Mouse (Mus musculus): ENCODE measurements around the gene Mapk7.

DNA sequence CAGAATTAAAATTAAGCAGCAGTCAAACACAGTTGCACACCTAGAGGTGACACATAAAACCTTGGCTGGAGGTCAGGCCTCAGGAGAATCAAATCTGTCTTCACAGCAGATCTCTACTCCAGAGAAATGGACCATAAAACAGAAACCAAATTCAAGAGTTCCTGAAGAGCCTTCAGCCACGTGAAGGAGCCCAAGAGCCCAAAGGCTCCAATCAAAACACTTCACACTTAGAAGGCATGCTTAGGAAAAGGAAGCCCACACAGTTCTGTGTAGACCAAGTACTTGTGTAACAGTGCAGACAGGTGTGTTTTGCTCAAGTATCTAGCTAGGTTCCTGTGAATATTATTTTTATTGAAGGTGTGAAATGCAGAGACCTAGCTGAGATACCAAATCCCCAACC lies 41.3 kb upstream of the Mapk7 start:
- TF ChIP-seq EP300 (IDR thresholded peaks at IDR 0.05): peak; percentile 59
- no peak; the same call in 1 of the 2 replicates for TF ChIP-seq CTCF (IDR thresholded peaks at IDR 0.05)
